Mouse (Mus musculus): ENCODE measurements around the gene Lhx2. TPM values are rescaled to one million over a fixed set of nuclear protein-coding genes. Genes with fewer than 3 reads are reported as not detected.

The Lhx2 gene
- polyA plus RNA-seq, 1 experiment = 0.08 TPM

GRCm38 (mm10) chr2:38319086-38319485, 20.0 kb upstream of the Lhx2 start:
- Histone ChIP-seq H3K4me3 (ENCODE audit: low read depth, low read length) (no peak overlapping the region), H3K36me3 (ENCODE audit: control insufficient read depth, insufficient read depth, low read length) (no peaks in the 10 kb centered on the region), H3K27me3 (ENCODE audit: control insufficient read depth, insufficient read depth, low read length) (peaks cover 3% of the 10 kb centered on the region; the same call in 1 of the 2 replicates), H3K4me1 (ENCODE audit: control insufficient read depth, insufficient read depth, insufficient read length, low read length) (peaks cover 7% of the 10 kb centered on the region; the same call in 1 of the 2 replicates), H3K27ac (ENCODE audit: insufficient read depth, low read depth, low read length) (no peak overlapping the region)
- TF ChIP-seq POLR2A (IDR thresholded peaks at IDR 0.05; ENCODE audit: low read depth, low read length) (no peak), CTCF (IDR thresholded peaks at IDR 0.05; ENCODE audit: extremely low read depth, insufficient read length, insufficient replicate concordance, low read depth, low read length) (no peak)
- WGBS = 76% methylated on average over 11 of the region's 11 CpGs

GRCm38 (mm10) chr2:38320911-38321310, 18.2 kb upstream of the Lhx2 start:
- H3K4me3 ChIP-seq (ENCODE audit: low read depth, low read length) = no peak overlapping the region
- no peak for TF ChIP-seq POLR2A (IDR thresholded peaks at IDR 0.05; ENCODE audit: low read depth, low read length)
- TF ChIP-seq CTCF (IDR thresholded peaks at IDR 0.05; ENCODE audit: extremely low read depth, insufficient read length, insufficient replicate concordance, low read depth, low read length) = no peak
- H3K27ac ChIP-seq (ENCODE audit: insufficient read depth, low read depth, low read length) = no peak overlapping the region
- H3K36me3 ChIP-seq (ENCODE audit: control insufficient read depth, insufficient read depth, low read length) = no peaks in the 10 kb centered on the region
- H3K27me3 ChIP-seq (ENCODE audit: control insufficient read depth, insufficient read depth, low read length) = no peaks in the 10 kb centered on the region; the same call in none of the 2 replicates
- peaks cover 7% of the 10 kb centered on the region; the same call in 1 of the 2 replicates for H3K4me1 ChIP-seq (ENCODE audit: control insufficient read depth, insufficient read depth, insufficient read length, low read length)
- 73% methylated on average over 4 of the region's 4 CpGs for WGBS

- H3K27ac ChIP-seq (ENCODE audit: insufficient read depth, low read depth, low read length) = no peak overlapping the region
- H3K4me3 ChIP-seq (ENCODE audit: low read depth, low read length) = no peak overlapping the region
- H3K36me3 ChIP-seq (ENCODE audit: control insufficient read depth, insufficient read depth, low read length) = no peaks in the 10 kb centered on the region
- TF ChIP-seq CTCF (IDR thresholded peaks at IDR 0.05; ENCODE audit: extremely low read depth, insufficient read length, insufficient replicate concordance, low read depth, low read length) (no peak), POLR2A (IDR thresholded peaks at IDR 0.05; ENCODE audit: low read depth, low read length) (no peak)
- H3K27me3 ChIP-seq (ENCODE audit: control insufficient read depth, insufficient read depth, low read length) = peaks cover 4% of the 10 kb centered on the region
- peaks cover 5% of the 10 kb centered on the region; the same call in 1 of the 2 replicates for H3K4me1 ChIP-seq (ENCODE audit: control insufficient read depth, insufficient read depth, insufficient read length, low read length)
- WGBS = 35% methylated on average over 8 of the region's 8 CpGs
Measured at GRCm38 (mm10) chr2:38323380-38323779, 15.7 kb upstream of the Lhx2 start.

- peaks cover 9% of the 10 kb centered on the region for H3K27me3 ChIP-seq (ENCODE audit: control insufficient read depth, insufficient read depth, low read length)
- H3K27ac ChIP-seq (ENCODE audit: insufficient read depth, low read depth, low read length) = no peak overlapping the region
- H3K36me3 ChIP-seq (ENCODE audit: control insufficient read depth, insufficient read depth, low read length) = no peaks in the 10 kb centered on the region
- WGBS = 18% methylated on average over 1 of the region's 1 CpGs
- H3K4me1 ChIP-seq (ENCODE audit: control insufficient read depth, insufficient read depth, insufficient read length, low read length) = no peaks in the 10 kb centered on the region
- TF ChIP-seq POLR2A (IDR thresholded peaks at IDR 0.05; ENCODE audit: low read depth, low read length) = no peak
- no peak for TF ChIP-seq CTCF (IDR thresholded peaks at IDR 0.05; ENCODE audit: extremely low read depth, insufficient read length, insufficient replicate concordance, low read depth, low read length)
- H3K4me3 ChIP-seq (ENCODE audit: low read depth, low read length) = no peak overlapping the region
Measured at GRCm38 (mm10) chr2:38326671-38327070, 12.4 kb upstream of the Lhx2 start.

- Histone ChIP-seq H3K27ac (ENCODE audit: insufficient read depth, low read depth, low read length) (no peak overlapping the region), H3K36me3 (ENCODE audit: control insufficient read depth, insufficient read depth, low read length) (no peaks in the 10 kb centered on the region), H3K27me3 (ENCODE audit: control insufficient read depth, insufficient read depth, low read length) (peaks cover 38% of the 10 kb centered on the region), H3K4me1 (ENCODE audit: control insufficient read depth, insufficient read depth, insufficient read length, low read length) (peaks cover 2% of the 10 kb centered on the region; the same call in 1 of the 2 replicates), H3K4me3 (ENCODE audit: low read depth, low read length) (no peak overlapping the region)
- 45% methylated on average over 7 of the region's 7 CpGs for WGBS
- TF ChIP-seq CTCF (IDR thresholded peaks at IDR 0.05; ENCODE audit: extremely low read depth, insufficient read length, insufficient replicate concordance, low read depth, low read length) (no peak), POLR2A (IDR thresholded peaks at IDR 0.05; ENCODE audit: low read depth, low read length) (no peak)
Measured at GRCm38 (mm10) chr2:38333586-38334119, 5.4 kb upstream of the Lhx2 start.

- H3K27ac ChIP-seq (ENCODE audit: insufficient read depth, low read depth, low read length) = no peak overlapping the region
- WGBS = 5% methylated on average over 17 of the region's 17 CpGs
- peaks cover 56% of the 10 kb centered on the region for H3K27me3 ChIP-seq (ENCODE audit: control insufficient read depth, insufficient read depth, low read length)
- no peak for TF ChIP-seq CTCF (IDR thresholded peaks at IDR 0.05; ENCODE audit: extremely low read depth, insufficient read length, insufficient replicate concordance, low read depth, low read length)
- no peak for TF ChIP-seq POLR2A (IDR thresholded peaks at IDR 0.05; ENCODE audit: low read depth, low read length)
- peaks cover 9% of the 10 kb centered on the region for H3K4me1 ChIP-seq (ENCODE audit: control insufficient read depth, insufficient read depth, insufficient read length, low read length)
- H3K36me3 ChIP-seq (ENCODE audit: control insufficient read depth, insufficient read depth, low read length) = no peaks in the 10 kb centered on the region
- H3K4me3 ChIP-seq (ENCODE audit: low read depth, low read length) = no peak overlapping the region
Measured at GRCm38 (mm10) chr2:38336606-38337005, 2.5 kb upstream of the Lhx2 start.

- no peak overlapping the region for H3K27ac ChIP-seq (ENCODE audit: insufficient read depth, low read depth, low read length)
- WGBS = 11% methylated on average over 6 of the region's 6 CpGs
- no peak for TF ChIP-seq CTCF (IDR thresholded peaks at IDR 0.05; ENCODE audit: extremely low read depth, insufficient read length, insufficient replicate concordance, low read depth, low read length)
- no peak for TF ChIP-seq POLR2A (IDR thresholded peaks at IDR 0.05; ENCODE audit: low read depth, low read length)
- no peaks in the 10 kb centered on the region for H3K36me3 ChIP-seq (ENCODE audit: control insufficient read depth, insufficient read depth, low read length)
- H3K4me3 ChIP-seq (ENCODE audit: low read depth, low read length) = no peak overlapping the region
- peaks cover 9% of the 10 kb centered on the region for H3K4me1 ChIP-seq (ENCODE audit: control insufficient read depth, insufficient read depth, insufficient read length, low read length)
- peaks cover 57% of the 10 kb centered on the region for H3K27me3 ChIP-seq (ENCODE audit: control insufficient read depth, insufficient read depth, low read length)
Measured at GRCm38 (mm10) chr2:38337091-38337640, 1.9 kb upstream of the Lhx2 start.

All from small intestine, adult 2 months (tissue).